Mouse (Mus musculus) adipocyte (in vitro differentiated cells): ENCODE data around the gene Jmjd1c.
A peak's percentile ranks its signal among the peaks of the same experiment; 100 is the strongest.

Experiments used
- DNase-seq: peaks from one replicate; pipeline ENCODE4 v3.0.0-alpha.2; 2016; ENCODE audit warnings: low spot score

Gene Jmjd1c

GRCm38 (mm10) chr10:67230439-67230838 lies 134.5 kb downstream of the Jmjd1c start:
- DNase-seq, result no peak

DNA sequence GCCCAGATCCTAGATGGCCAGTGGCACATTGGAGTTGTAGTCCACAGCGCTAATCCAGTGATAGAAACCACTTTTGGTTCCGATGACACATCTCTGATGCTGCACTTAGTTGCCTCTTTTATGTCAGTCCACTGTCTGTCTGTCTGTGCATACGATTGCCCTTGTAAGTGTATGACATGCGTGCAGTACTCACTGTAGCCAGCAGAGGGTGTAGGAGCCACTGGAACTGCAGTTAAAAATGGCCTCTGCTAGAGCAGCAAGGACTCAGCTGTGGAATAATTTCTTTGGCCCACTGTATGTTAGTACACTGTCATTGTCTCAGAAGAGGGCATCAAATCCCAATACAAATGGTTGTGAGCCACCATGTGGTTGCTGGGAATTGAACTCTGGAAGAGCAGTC lies 151.2 kb downstream of the Jmjd1c start:
- peak; percentile 41 for DNase-seq

- no peak for DNase-seq
These were observed 153.6 kb downstream of the Jmjd1c start for GRCm38 (mm10) chr10:67249486-67249885.

DNA sequence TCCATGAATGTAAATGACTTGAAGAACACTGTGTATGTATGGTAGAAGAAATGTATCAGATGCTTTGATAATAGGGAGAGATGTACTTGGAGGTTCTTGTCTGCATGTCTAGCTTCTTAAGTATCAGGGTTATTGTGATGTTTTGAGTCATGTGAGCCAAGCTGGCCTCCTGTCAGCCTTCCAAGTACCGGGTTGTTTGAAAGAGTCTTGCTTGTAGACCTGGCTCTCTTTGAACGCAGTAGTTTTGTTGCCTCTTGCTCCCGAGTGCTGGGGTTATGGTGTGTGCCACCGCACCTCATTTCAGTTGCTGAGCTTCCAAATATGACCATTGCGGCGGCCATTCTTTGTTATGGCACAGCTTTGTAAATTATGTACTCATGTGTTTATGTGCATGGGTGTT lies 154.9 kb downstream of the Jmjd1c start:
- no peak for DNase-seq

DNA sequence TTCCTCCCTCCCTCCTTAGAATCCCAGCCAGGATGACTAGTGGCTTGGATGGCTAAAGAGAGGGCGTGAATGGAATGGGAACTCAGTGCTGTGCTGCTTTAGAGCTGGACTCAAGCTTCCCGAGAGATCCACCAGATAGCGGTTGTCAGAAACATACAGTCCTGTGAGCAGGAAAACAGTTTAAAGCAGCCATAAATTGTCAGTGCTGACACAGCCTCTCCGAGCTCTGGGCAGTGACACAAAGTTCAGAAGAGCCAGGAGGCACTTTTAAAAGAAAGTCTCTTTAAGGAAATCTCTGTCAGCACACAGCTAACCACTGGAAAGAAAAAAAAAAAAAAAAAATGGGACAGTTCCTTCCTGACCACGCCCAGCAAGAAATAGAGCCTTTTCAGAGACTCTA lies 156.4 kb downstream of the Jmjd1c start:
- peak; percentile 41 for DNase-seq

DNA sequence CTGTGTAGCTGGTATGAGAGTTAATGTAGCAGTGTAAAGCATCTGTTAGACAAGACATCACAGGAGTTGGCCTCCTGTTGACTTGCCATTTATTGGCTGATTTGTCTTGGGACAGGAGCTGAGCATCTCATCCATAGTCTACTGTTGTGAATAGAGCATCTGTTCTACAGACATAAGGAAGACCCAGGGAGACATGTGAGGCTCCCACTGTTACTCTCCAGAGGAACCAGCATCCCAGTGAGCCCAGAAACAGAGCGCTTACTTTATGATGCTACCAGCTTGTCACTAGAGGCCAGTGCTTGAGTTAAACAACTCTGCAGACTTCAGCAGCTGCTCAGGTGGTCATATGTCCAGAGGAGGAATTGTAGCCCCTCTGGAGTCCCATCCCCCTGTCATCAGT lies 157.2 kb downstream of the Jmjd1c start:
- no peak for DNase-seq

GRCm38 (mm10) chr10:67264852-67265251 lies 168.9 kb downstream of the Jmjd1c start:
- peak; percentile 76 for DNase-seq

DNA sequence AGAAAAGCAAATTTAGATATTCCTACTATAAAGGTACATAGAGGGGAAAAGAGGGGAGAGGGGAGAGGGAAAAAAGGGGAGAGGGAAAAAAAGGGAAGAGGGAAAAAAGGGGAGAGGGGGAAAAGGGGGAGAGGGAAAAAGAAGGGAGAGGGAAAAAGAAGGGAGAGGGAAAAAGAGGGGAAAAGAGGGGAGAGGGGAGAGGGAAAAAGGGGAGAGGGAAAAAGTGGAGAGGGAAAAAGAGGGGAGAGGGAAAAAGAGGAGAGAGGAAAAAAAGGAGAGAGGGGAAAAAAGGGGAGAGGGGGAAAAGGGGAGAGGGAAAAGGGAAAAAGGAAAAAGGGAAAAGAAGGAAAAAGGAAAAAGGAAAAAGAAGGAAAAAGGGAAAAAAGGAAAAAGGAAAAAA lies 180.0 kb downstream of the Jmjd1c start:
- no peak for DNase-seq

GRCm38 (mm10) chr10:67281852-67282251 lies 185.9 kb downstream of the Jmjd1c start:
- no peak for DNase-seq

GRCm38 (mm10) chr10:67282531-67282930 lies 186.6 kb downstream of the Jmjd1c start:
- no peak for DNase-seq

DNA sequence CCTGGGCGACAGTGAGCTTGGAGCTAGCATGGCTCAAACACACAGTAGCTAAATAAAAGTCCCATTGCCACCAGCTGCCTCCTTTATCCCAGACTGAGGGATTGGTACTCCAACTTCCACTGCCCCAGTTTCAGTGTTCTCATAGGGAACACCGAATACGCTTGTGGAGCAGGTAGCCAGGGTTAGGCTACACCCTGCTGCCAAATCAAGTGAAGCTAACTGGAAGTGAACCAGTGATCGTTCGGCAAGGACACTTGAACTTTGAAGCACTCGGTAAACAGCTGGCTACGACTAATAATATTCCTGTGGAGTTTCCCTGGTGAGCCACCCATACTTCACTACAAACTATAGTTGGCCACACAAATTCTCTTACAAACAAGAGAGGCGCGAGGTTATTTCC lies 187.6 kb downstream of the Jmjd1c start:
- DNase-seq, result peak; percentile 40

GRCm38 (mm10) chr10:67284311-67284710 lies 188.4 kb downstream of the Jmjd1c start:
- peak; percentile 82 for DNase-seq

- DNase-seq, result peak; percentile 47
These were observed 188.8 kb downstream of the Jmjd1c start for GRCm38 (mm10) chr10:67284761-67285175.

DNA sequence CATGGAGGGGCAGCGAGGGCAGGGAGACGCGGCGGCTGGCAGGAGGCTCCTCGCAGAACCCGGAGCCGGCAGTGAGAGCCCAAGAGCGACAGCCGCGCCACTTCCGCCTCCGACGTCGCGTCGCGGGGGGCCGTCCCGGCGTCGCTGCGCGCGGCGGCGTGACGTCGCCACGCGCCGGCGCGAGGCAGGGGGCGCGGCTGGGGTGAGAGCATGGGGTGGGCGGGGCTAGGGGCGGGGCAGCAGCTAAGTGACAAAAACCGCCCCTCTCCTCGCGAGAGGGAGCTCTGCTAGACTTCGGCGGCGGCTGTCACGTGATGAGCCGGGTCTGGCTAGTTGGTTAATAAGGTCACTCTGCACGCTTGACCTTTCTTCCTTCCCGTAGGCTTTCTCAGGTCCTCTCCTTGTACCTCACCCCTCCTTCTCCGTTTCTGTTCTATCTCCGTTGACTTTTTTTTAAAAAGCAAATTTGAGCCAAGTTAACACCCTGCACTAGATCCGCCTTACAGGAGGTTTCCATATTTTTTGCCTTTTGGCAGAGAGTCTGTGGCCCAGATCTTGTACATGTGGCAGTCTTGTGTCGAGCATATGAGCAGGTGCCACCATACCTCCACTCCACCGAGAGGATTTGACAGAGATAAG lies 189.4 kb downstream of the Jmjd1c start, which contains the start of gene Nrbf2:
Gene Nrbf2, minus strand, starts transcription at position 130 of the 639 bp plus-strand sequence.
- DNase-seq, result peak; percentile 94

- peak; percentile 99 for DNase-seq
These were observed 192.0 kb downstream of the Jmjd1c start for GRCm38 (mm10) chr10:67287877-67288276.

DNA sequence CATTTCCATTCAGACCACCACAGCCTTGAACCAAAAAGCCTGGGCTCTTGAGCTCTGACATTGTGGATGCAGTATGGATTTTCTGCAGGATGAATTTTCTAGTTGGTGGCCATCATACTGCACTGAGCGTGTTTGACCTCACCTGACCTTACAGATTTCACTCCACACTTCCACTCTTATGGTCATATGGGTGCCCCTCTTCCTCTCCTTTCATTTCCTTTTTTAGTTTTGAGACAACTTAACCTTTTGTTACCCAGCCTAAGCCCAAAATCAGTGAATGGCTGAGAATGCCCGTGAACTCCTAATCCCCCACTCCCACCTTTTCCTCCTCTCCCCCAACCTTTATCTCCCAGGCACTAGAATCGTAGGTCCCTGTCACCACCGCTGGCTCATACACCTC lies 194.7 kb downstream of the Jmjd1c start:
- DNase-seq, result no peak

DNA sequence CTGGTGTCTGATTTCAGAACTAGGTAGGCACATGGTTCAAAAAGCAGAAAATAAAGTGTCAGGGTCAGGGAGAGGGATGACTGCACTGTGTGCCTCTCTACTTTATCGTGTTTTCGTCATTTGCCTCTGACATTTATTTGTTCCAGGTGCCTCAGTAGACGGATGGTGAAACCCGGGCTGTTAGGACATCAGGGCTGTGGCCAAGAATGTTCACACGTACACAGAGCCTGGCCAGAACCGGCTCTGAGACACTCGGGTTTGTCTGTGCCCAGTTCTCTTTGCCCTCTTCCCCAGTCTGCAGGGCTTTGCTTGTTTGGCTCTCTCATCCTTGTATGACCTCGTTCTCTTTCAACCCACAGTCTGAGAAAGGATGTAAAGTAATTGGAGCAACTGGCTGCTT lies 195.2 kb downstream of the Jmjd1c start:
- DNase-seq, result peak; percentile 96

- no peak for DNase-seq
These were observed 199.4 kb downstream of the Jmjd1c start for GRCm38 (mm10) chr10:67295331-67295730.

DNA sequence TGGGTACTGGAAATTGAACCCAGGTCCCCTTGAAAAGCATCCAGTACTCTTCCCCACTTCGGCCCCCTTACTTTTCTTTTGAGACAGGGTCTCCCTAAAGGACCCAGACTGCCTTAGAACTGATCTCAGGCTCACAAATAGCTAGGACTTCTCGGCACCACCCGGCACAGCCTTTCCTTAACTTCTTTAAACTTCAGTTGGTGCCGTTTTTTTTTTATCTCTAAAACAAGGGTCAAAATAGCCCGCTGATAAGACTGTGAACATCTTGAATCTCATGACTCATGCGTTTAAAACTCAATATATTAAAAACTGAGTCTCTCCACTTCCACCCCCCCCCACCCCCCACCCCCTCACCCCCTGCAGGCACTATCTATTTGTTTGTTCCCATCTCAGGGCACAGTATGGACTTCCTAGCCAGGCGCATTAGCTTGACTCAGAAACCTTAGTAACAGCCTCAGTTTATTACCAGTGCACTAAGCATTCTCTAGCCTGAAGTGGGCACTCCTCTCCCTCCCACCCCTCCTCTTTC lies 200.1 kb downstream of the Jmjd1c start:
- DNase-seq, result no peak

DNA sequence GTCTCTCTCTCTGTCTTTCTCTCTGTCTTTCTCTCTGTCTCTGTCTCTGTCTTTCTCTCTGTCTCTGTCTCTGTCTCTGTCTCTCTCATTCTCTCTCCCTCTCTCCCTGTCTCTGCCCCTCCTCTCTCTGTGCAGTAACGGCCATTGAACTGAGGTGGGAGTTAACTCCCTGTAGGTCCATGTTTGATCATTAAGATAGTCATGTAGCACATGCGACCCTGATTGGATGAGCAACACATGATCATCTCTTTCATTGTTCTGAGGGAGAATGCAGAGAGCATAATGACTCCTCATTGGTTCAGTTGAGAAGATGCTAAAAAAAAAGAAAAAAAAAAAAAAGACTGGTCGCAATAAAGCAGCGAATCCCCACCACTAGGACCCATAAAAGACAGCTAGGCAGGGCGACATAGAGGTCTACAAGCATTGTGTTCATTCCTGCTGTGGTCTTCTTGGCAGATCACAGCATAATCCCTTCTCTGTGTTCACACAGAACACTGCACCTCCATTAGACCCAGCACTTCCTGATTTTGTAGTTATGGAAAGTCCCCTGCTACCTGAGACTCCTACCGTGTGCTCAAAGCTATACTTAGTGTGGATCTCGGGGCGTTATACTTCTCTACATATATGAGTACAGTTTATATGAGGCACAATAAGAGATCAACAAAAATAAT lies 200.7 kb downstream of the Jmjd1c start:
- no peak for DNase-seq

- no peak for DNase-seq
These were observed 201.4 kb downstream of the Jmjd1c start for GRCm38 (mm10) chr10:67297175-67297855.

DNA sequence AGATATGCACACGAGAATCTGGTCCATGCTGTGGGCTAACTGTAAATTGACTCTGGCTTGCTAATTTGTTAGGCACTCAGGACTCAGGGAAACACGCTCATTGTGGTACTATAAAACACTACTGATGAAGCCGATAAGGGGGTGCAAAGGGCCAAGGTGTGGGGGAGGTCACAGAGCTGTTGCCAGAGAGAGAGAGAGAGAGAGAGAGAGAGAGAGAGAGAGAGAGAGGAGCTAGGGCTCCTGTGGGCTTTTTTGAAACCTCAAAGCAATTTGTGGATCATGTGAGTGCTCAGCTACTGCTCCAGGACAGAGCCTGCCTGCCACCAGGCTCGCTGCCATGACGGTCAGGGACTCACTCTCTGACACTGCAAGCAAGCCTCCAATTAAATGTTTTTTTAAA lies 202.9 kb downstream of the Jmjd1c start:
- DNase-seq, result peak; percentile 69

DNA sequence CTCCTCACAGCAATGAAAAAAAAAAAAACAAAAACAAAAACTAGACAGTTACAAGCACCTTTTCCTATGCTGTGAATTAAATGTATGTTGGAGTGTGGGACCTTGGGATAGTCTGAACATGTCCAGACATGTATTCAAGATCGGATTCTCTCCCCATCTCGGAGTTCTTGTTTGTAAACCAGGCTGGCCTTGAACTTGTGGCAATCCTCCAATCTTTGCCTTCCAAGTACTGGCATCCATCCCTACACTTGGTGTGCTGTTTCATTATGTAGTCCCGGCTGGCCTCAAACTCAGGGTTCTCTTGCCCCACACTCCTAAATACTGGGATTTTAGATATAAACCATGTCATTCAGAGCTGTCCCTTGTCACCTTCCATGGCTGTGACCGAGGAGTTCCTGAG lies 203.4 kb downstream of the Jmjd1c start:
- DNase-seq, result peak; percentile 89
